Mouse (Mus musculus) G1E (cell line): ENCODE data around the gene Trim75. TPM values are rescaled to one million over a fixed set of nuclear protein-coding genes. Genes with fewer than 3 reads are reported as not detected.

ENCODE experiments used
- ATAC-seq: 2 replicates; pipeline ENCODE4 v1.8.0; 2016; ENCODE audit warnings: mild to moderate bottlenecking; ENCODE audit not compliant: insufficient number of reproducible peaks, poor library complexity, low FRiP score, severe bottlenecking; ENCODE audit errors: extremely low read depth
- DNase-seq: peaks from one replicate; pipeline ENCODE4 v3.0.0; 2012; ENCODE audit warnings: low spot score
- H3K27me3 ChIP-seq: 2 replicates; pipeline ENCODE4 v1.6.1; 2012; ENCODE audit warnings: mild to moderate bottlenecking, low read length, inconsistent platforms; ENCODE audit not compliant: insufficient read depth
- H3K36me3 ChIP-seq: replicated peaks from 2 replicates; pipeline ENCODE3; 2012; ENCODE audit warnings: mild to moderate bottlenecking, inconsistent platforms
- H3K4me1 ChIP-seq: 2 replicates; pipeline ENCODE4 v1.6.1; 2012; ENCODE audit warnings: low read depth, low read length, inconsistent platforms, mixed read lengths; ENCODE audit not compliant: insufficient read depth
- H3K4me3 ChIP-seq: 2 replicates; pipeline ENCODE4 v1.5.1; 2012; ENCODE audit warnings: low read depth, mild to moderate bottlenecking, inconsistent platforms, low read length, moderate library complexity, mixed read lengths
- H3K9me3 ChIP-seq: replicated peaks from 2 replicates; pipeline ENCODE4 v1.6.1; 2012; ENCODE audit warnings: inconsistent platforms
- CTCF ChIP-seq: IDR thresholded peaks from 2 replicates; pipeline ENCODE4 v1.5.1; 2012; ENCODE audit warnings: low read depth, low read length, inconsistent platforms, mixed read lengths
- GATA1 ChIP-seq: IDR thresholded peaks from 2 replicates; pipeline ENCODE4 v1.6.1; 2012; ENCODE audit warnings: borderline replicate concordance, low read length, inconsistent platforms, mixed read lengths
- GATA2 ChIP-seq: IDR thresholded peaks from 2 replicates; pipeline ENCODE4 v1.6.1; 2012; ENCODE audit warnings: low read depth, low read length, inconsistent platforms, borderline replicate concordance
- POLR2AphosphoS5 ChIP-seq: IDR thresholded peaks from 2 replicates; pipeline ENCODE4 v1.6.1; 2012; ENCODE audit warnings: low read depth, low read length, inconsistent platforms; ENCODE audit not compliant: insufficient replicate concordance
- TAL1 ChIP-seq: conservative IDR thresholded peaks from 2 replicates; pipeline ENCODE4 v1.6.1; 2012; ENCODE audit warnings: low read depth, low read length, inconsistent platforms, mixed read lengths
- polyA plus RNA-seq: library from polyadenylated mRNA; stranded (reverse); fragments of >175 nt; gene quantifications from 2 replicates; pipeline ENCODE4 v1.2.3, GENCODE M21; 2012
- total RNA-seq, 2 experiments: library from RNA; stranded (forward) in 1 of 2; stranded (reverse) in 1 of 2; fragments of 200-1000 nt in 1 of 2; fragments of >200 nt in 1 of 2; fragmentation: Nextera tagmentation in 1 of 2; gene quantifications; 2 replicates each; pipeline ENCODE4 v1.2.3; 2014 to 2017

Gene Trim75
- total and polyA plus RNA-seq, 3 experiments: 0.05 TPM; not detected in 2

DNA sequence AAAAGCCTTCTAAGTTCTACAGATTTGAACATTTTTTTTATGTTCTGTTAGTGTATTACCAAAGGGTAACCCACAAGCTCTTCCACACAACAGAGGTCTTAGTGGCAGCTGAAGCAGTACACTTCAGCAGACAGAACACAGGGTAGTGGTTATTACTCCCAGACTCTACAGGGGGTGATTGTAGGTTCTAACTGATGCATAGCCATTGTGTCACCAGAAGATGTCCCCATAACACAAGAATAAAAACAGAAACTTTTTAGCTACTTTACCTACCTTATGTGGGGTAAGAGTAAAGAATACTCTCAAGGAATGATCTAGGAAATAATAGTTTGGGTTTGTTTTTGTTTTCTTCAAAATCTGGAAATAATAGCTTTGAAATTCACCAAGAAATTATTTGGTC lies 24.8 kb downstream of the Trim75 start:
- H3K4me1 ChIP-seq: no peaks in the 10 kb centered on the region
- no peak; the same call in 1 of the 2 replicates for ATAC-seq
- H3K36me3 ChIP-seq: peaks cover 75% of the 10 kb centered on the region
- H3K27me3 ChIP-seq: no peaks in the 10 kb centered on the region
- no peaks in the 10 kb centered on the region for H3K9me3 ChIP-seq
- no peak for DNase-seq
- H3K4me3 ChIP-seq: no peak overlapping the region
- TF ChIP-seq CTCF (no peak), POLR2AphosphoS5 (no peak), GATA1 (no peak), GATA2 (no peak), TAL1 (no peak)

- no peak for DNase-seq
- Histone ChIP-seq H3K36me3 (peaks cover 71% of the 10 kb centered on the region), H3K4me1 (no peaks in the 10 kb centered on the region), H3K27me3 (no peaks in the 10 kb centered on the region), H3K4me3 (no peak overlapping the region), H3K9me3 (no peaks in the 10 kb centered on the region)
- TF ChIP-seq CTCF (no peak), GATA2 (no peak), POLR2AphosphoS5 (no peak), GATA1 (no peak), TAL1 (no peak)
- no peak for ATAC-seq
Measured at GRCm38 (mm10) chr8:64959025-64959424, 28.6 kb downstream of the Trim75 start.

- peaks cover 46% of the 10 kb centered on the region for H3K36me3 ChIP-seq
- H3K9me3 ChIP-seq: no peaks in the 10 kb centered on the region
- ATAC-seq: no peak
- TF ChIP-seq CTCF: no peak
- TF ChIP-seq TAL1: no peak
- TF ChIP-seq POLR2AphosphoS5: no peak
- no peak for TF ChIP-seq GATA1
- no peak for TF ChIP-seq GATA2
- peaks cover 14% of the 10 kb centered on the region for H3K4me1 ChIP-seq
- H3K4me3 ChIP-seq: no peak overlapping the region
- no peaks in the 10 kb centered on the region for H3K27me3 ChIP-seq
- DNase-seq: no peak
Measured at GRCm38 (mm10) chr8:64952101-64952500, 35.5 kb downstream of the Trim75 start.

- no peaks in the 10 kb centered on the region for H3K9me3 ChIP-seq
- H3K36me3 ChIP-seq: peaks cover 21% of the 10 kb centered on the region
- H3K4me3 ChIP-seq: no peak overlapping the region
- peaks cover 28% of the 10 kb centered on the region for H3K4me1 ChIP-seq
- TF ChIP-seq POLR2AphosphoS5 (no peak), TAL1 (no peak), GATA1 (no peak), GATA2 (no peak), CTCF (no peak)
- ATAC-seq (no peak), DNase-seq (no peak)
- H3K27me3 ChIP-seq: peaks cover 6% of the 10 kb centered on the region; the same call in 1 of the 2 replicates
Measured at GRCm38 (mm10) chr8:64948371-64948770, 39.3 kb downstream of the Trim75 start.

GRCm38 (mm10) chr8:64947698-64948034 lies 40.0 kb downstream of the Trim75 start:
- DNase-seq (no peak), ATAC-seq (no peak)
- H3K4me3 ChIP-seq: peak overlapping the region; percentile 89
- H3K36me3 ChIP-seq: peaks cover 21% of the 10 kb centered on the region
- peaks cover 10% of the 10 kb centered on the region for H3K27me3 ChIP-seq
- H3K9me3 ChIP-seq: no peaks in the 10 kb centered on the region
- peaks cover 28% of the 10 kb centered on the region for H3K4me1 ChIP-seq
- no peak for TF ChIP-seq TAL1
- no peak for TF ChIP-seq GATA1
- TF ChIP-seq CTCF: no peak
- no peak for TF ChIP-seq GATA2
- no peak for TF ChIP-seq POLR2AphosphoS5

DNA sequence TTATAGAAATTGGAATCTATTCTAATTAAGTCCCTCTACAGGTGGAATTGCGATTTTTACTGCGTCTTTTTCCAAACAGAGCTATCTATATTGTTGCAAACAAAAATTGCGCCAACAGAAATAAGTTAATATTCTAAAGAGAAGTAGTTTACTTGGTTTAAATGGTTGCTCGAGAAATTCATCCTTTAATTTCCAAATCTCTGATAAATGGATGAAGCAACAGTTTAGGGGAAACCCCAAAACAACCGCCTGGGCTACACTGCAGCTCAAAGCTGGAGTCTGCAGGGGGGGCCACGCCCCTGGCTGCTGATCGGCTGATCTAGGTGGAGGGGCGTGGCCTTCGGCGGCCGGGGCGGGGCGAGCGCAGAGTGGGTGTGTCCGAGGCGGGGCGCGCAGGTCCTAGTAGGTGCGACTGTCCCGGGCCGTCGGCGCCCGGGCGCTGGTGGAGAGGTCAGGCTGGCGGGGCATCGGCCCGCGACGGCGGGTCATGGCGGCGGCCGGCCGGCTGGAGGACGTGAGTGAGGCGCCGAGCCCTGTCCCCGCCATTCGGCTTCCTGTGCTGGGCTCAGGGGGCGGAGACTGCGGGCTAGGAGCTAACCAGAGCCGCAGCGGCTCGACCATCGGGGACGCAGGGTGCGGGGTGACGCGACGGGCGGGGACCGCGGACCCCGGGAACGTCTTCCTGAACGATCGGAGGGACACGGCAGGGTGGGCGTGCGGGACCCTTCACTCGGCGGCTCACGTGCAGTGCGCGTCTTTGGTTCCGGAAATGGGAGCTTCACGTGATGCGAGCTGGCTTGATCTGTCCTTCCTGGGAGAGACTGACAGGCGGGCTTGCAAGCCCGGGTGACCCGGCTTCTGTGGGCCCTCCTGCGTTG lies 40.6 kb downstream of the Trim75 start, which contains the start of gene Tmem192:
TSS of gene Tmem192 (plus strand) at position 366 of the 878 bp plus-strand sequence.
- Histone ChIP-seq H3K4me3 (peak within 1 kb of the TSS; percentile 89), H3K4me1 (peaks cover 28% of the 10 kb centered on the region), H3K36me3 (peaks cover 21% of the 10 kb centered on the region), H3K27me3 (peaks cover 12% of the 10 kb centered on the region), H3K9me3 (no peaks in the 10 kb centered on the region)
- peak; percentile 94 for DNase-seq
- TF ChIP-seq CTCF (no peak), GATA2 (no peak), POLR2AphosphoS5 (no peak), TAL1 (no peak), GATA1 (no peak)
- ATAC-seq: peak; percentile 75
